Mouse (Mus musculus): ENCODE results near the gene Macf1. TPM values are rescaled to one million over a fixed set of nuclear protein-coding genes. Genes with fewer than 3 reads are reported as not detected.

The Macf1 gene
- polyA plus RNA-seq, 1 experiment from 2014 or later = 28.9 TPM

DNA sequence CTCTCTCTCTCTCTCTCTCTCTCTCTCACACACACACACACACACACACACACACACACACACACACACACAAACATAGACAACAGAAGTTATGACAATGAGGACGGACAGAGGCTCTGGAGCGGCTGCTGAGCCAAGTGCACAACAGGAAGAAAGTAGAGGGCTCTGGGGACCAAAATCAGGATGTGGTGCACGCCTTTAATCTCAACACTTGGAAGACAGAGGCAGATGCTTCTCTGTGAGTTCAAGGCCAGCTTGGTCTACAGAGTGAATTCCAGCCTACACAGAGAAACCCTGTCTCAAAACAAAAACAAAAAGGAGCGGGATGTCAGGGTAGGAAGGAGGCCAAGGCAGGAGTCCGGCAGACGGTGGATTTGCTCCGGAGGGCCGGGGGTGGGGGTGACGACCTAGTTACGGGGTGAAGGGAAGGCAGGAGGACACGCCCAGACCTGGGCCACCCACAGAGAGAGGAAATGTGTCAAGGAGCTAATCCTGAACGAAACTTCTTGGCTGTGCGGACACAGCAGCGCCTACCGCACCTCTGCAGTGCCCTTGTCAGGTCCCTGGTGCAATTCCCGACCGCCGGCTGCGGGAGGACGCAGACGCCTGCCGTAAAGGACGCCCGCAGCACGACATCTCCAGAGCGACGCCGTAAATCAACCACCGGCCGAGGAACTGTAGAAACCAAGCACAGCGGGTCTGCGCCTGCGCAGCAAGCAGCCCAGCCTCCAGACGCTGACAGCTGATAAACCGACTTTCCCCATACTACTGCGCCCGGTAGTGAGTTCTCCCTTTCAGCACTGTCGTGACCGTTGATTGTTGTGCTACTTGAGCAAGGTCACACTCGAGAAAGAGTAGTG is 33.6 kb upstream of the Macf1 start, which contains the start of gene Ndufs5:
TSS of gene Ndufs5 (minus strand) at position 629 of the 860 bp plus-strand sequence.
- no peaks in the 10 kb centered on the region for H3K9me3 ChIP-seq (ENCODE audit: control insufficient read depth, low read length)
- TF ChIP-seq EP300 (optimal IDR thresholded peaks at IDR 0.05) (no peak), CTCF (IDR thresholded peaks at IDR 0.05; ENCODE audit: low read depth) (no peak)
- H3K27me3 ChIP-seq (ENCODE audit: control insufficient read depth, insufficient read depth, low read length) = no peaks in the 10 kb centered on the region
- peak within 1 kb of the TSS; percentile 86 for H3K9ac ChIP-seq (ENCODE audit: low read length)
- peaks cover 4% of the 10 kb centered on the region; the same call in 1 of the 2 replicates for H3K36me3 ChIP-seq (ENCODE audit: control insufficient read depth, insufficient read depth, low read length)
- WGBS = under 1% methylated on average over 40 of the region's 40 CpGs
- no peaks in the 10 kb centered on the region for H3K4me1 ChIP-seq (replicated peaks; ENCODE audit: control insufficient read depth, insufficient read depth)
- peak within 1 kb of the TSS; percentile 61 for H3K27ac ChIP-seq (replicated peaks)
- H3K4me3 ChIP-seq (ENCODE audit: low read depth, low read length) = peak within 1 kb of the TSS; percentile 65
- ATAC-seq (ENCODE audit: low FRiP score, low TSS enrichment) (peak; percentile 98), DNase-seq (ENCODE audit: low spot score) (peak; percentile 96)
- H3K4me2 ChIP-seq (replicated peaks; ENCODE audit: low read depth) = peak within 1 kb of the TSS; percentile 69

DNA sequence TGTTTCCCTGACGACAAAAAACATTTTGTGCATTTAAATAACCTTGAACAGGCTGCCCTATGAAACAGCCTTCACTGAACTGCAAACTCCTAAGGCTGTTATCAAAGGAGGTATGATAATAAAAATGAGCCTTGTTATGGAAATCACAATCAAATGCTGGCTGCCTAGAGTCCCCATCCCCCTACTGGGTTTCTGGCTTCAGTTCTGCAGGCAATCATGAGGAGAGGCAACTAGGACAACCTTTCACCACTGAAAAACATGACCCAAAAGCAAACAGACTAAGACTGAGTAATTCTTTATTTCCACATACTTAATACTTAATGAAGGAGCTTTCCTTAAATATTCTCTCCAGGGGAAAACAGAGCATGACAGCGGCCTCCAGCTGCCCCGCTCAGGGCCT is 28.3 kb upstream of the Macf1 start:
- Histone ChIP-seq H3K4me1 (replicated peaks; ENCODE audit: control insufficient read depth, insufficient read depth) (no peaks in the 10 kb centered on the region), H3K27me3 (ENCODE audit: control insufficient read depth, insufficient read depth, low read length) (no peaks in the 10 kb centered on the region), H3K9me3 (ENCODE audit: control insufficient read depth, low read length) (no peaks in the 10 kb centered on the region), H3K36me3 (ENCODE audit: control insufficient read depth, insufficient read depth, low read length) (peaks cover 4% of the 10 kb centered on the region; the same call in 1 of the 2 replicates), H3K4me3 (ENCODE audit: low read depth, low read length) (no peak overlapping the region), H3K27ac (replicated peaks) (no peak overlapping the region), H3K9ac (ENCODE audit: low read length) (no peak overlapping the region), H3K4me2 (replicated peaks; ENCODE audit: low read depth) (no peak overlapping the region)
- TF ChIP-seq EP300 (optimal IDR thresholded peaks at IDR 0.05) = no peak
- TF ChIP-seq CTCF (IDR thresholded peaks at IDR 0.05; ENCODE audit: low read depth) = no peak
- DNase-seq (ENCODE audit: low spot score) (no peak), ATAC-seq (ENCODE audit: low FRiP score, low TSS enrichment) (no peak)
- 85% methylated on average over 1 of the region's 3 CpGs for WGBS

DNA sequence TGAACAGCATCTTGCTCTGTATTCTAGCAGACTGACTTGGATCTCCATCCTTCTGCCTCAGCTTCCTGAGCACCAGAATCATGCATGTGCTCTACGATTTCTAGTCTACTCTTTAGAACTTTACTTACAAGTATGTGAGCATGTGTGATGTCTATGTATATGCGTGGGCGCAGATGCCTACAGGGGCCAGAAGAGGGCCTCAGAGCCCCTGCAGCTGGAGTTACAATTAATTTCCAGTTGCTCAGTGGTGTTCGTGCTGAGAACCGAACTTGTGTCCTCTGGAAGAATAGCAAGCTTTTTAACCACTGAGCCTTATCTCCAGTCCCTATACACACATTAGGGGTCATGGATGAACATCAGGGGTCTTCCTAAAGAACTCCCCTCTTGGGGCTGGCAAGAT is 23.2 kb upstream of the Macf1 start:
- Histone ChIP-seq H3K27ac (replicated peaks) (no peak overlapping the region), H3K4me2 (replicated peaks; ENCODE audit: low read depth) (no peak overlapping the region), H3K4me3 (ENCODE audit: low read depth, low read length) (no peak overlapping the region), H3K9ac (ENCODE audit: low read length) (no peak overlapping the region), H3K36me3 (ENCODE audit: control insufficient read depth, insufficient read depth, low read length) (no peaks in the 10 kb centered on the region), H3K9me3 (ENCODE audit: control insufficient read depth, low read length) (no peaks in the 10 kb centered on the region), H3K27me3 (ENCODE audit: control insufficient read depth, insufficient read depth, low read length) (no peaks in the 10 kb centered on the region), H3K4me1 (replicated peaks; ENCODE audit: control insufficient read depth, insufficient read depth) (no peaks in the 10 kb centered on the region)
- 93% methylated on average over 5 of the region's 5 CpGs for WGBS
- TF ChIP-seq EP300 (optimal IDR thresholded peaks at IDR 0.05) = no peak
- no peak for TF ChIP-seq CTCF (IDR thresholded peaks at IDR 0.05; ENCODE audit: low read depth)
- DNase-seq (ENCODE audit: low spot score) (no peak), ATAC-seq (ENCODE audit: low FRiP score, low TSS enrichment) (no peak)

DNA sequence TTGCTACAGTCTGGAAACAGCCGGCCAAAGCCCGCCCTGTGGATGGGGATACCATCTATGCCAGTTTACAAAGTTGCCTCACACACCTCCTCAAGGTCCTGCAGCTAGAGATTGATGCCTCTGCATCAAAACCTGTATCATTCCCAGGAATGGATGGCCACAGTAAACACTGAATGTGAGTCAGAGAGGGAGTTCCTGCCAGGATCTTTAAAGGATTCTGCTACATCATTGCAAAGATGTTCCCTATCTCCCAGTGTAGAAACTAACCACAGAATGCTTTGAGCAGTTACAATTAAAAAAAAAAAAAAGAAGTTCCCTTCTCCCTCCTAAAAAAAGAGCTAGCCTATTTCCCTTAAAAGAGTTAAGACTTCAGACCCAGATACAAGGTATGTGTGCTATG is 21.2 kb upstream of the Macf1 start:
- H3K4me2 ChIP-seq (replicated peaks; ENCODE audit: low read depth) = no peak overlapping the region
- H3K27ac ChIP-seq (replicated peaks) = no peak overlapping the region
- TF ChIP-seq EP300 (optimal IDR thresholded peaks at IDR 0.05) (no peak), CTCF (IDR thresholded peaks at IDR 0.05; ENCODE audit: low read depth) (no peak)
- H3K27me3 ChIP-seq (ENCODE audit: control insufficient read depth, insufficient read depth, low read length) = no peaks in the 10 kb centered on the region
- H3K4me3 ChIP-seq (ENCODE audit: low read depth, low read length) = no peak overlapping the region
- 84% methylated on average over 2 of the region's 2 CpGs for WGBS
- no peaks in the 10 kb centered on the region for H3K9me3 ChIP-seq (ENCODE audit: control insufficient read depth, low read length)
- DNase-seq (ENCODE audit: low spot score) (no peak), ATAC-seq (ENCODE audit: low FRiP score, low TSS enrichment) (no peak)
- H3K4me1 ChIP-seq (replicated peaks; ENCODE audit: control insufficient read depth, insufficient read depth) = no peaks in the 10 kb centered on the region
- H3K9ac ChIP-seq (ENCODE audit: low read length) = no peak overlapping the region
- no peaks in the 10 kb centered on the region for H3K36me3 ChIP-seq (ENCODE audit: control insufficient read depth, insufficient read depth, low read length)

DNA sequence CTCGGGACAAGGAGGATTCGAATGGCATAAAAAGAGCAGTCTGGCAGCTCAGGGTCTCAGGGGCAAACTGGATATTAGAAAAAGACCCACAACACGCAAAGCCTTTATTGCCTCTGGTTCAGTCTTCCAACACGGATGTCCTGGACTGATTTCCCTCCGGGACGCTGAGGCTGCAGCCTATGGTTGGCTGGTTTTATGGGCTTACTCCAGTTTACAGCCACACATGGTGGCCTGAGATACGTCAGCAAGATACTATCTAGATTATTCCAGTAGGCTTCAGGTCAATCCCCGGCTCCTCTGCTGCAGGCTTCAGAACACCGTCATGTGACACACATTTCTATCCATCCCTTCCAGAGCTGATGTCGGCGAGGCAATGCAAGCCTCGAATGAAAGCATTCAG is 9.2 kb upstream of the Macf1 start:
- no peaks in the 10 kb centered on the region for H3K4me1 ChIP-seq (replicated peaks; ENCODE audit: control insufficient read depth, insufficient read depth)
- ATAC-seq (ENCODE audit: low FRiP score, low TSS enrichment) = no peak

DNA sequence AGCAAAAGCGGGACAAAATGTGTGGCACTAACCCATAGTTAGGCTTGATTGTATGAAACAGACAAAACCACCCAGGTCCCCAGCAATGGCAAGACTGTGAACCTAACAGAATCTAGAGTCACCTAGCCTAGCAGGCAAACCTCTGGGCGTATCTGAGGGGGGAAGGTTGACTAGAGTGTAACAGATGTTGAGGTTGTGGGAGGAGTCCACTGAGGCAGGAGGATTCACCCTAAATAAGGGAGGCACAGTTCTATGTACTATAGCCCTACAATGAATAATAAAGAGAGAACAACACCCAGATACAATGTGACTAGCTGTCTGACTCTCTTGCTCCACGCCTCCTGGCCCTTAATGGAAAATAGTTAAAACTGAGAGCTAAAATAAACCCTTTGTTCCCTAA is 7.9 kb upstream of the Macf1 start:
- 78% methylated on average over 3 of the region's 3 CpGs for WGBS
- no peaks in the 10 kb centered on the region for H3K27me3 ChIP-seq (ENCODE audit: control insufficient read depth, insufficient read depth, low read length)
- TF ChIP-seq EP300 (optimal IDR thresholded peaks at IDR 0.05) = no peak
- DNase-seq (ENCODE audit: low spot score) (no peak), ATAC-seq (ENCODE audit: low FRiP score, low TSS enrichment) (no peak)
- H3K27ac ChIP-seq (replicated peaks) = no peak overlapping the region
- H3K36me3 ChIP-seq (ENCODE audit: control insufficient read depth, insufficient read depth, low read length) = no peaks in the 10 kb centered on the region
- no peak overlapping the region for H3K4me2 ChIP-seq (replicated peaks; ENCODE audit: low read depth)
- no peaks in the 10 kb centered on the region for H3K9me3 ChIP-seq (ENCODE audit: control insufficient read depth, low read length)
- no peak overlapping the region for H3K4me3 ChIP-seq (ENCODE audit: low read depth, low read length)
- no peak overlapping the region for H3K9ac ChIP-seq (ENCODE audit: low read length)
- H3K4me1 ChIP-seq (replicated peaks; ENCODE audit: control insufficient read depth, insufficient read depth) = 0 out of 2 replicates have a peak, but pooled peaks cover 2% of the 10 kb centered on the region

More for the DNA sequence above, 9.2 kb upstream of the Macf1 start:
- Histone ChIP-seq H3K36me3 (ENCODE audit: control insufficient read depth, insufficient read depth, low read length) (no peaks in the 10 kb centered on the region), H3K4me2 (replicated peaks; ENCODE audit: low read depth) (no peak overlapping the region), H3K9ac (ENCODE audit: low read length) (no peak overlapping the region), H3K4me3 (ENCODE audit: low read depth, low read length) (no peak overlapping the region), H3K27ac (replicated peaks) (no peak overlapping the region), H3K9me3 (ENCODE audit: control insufficient read depth, low read length) (no peaks in the 10 kb centered on the region), H3K27me3 (ENCODE audit: control insufficient read depth, insufficient read depth, low read length) (no peaks in the 10 kb centered on the region)
- 87% methylated on average over 12 of the region's 12 CpGs for WGBS
- no peak for TF ChIP-seq CTCF (IDR thresholded peaks at IDR 0.05; ENCODE audit: low read depth)
- no peak for TF ChIP-seq EP300 (optimal IDR thresholded peaks at IDR 0.05)
- DNase-seq (ENCODE audit: low spot score) = no peak

Data from stomach, postnatal 0 days (tissue).